Mouse (Mus musculus) hindbrain, embryonic 11.5 days (tissue): Measurements from ENCODE around the gene Hs3st6. TPM values are rescaled to one million over a fixed set of nuclear protein-coding genes. Genes with fewer than 3 reads are reported as not detected.

ENCODE experiments used
- ATAC-seq: fragments of 200-750 bp; cut with Nextera tagmentation; 2 replicates; pipeline ENCODE4 v1.8.0; 2017; ENCODE audit warnings: mild to moderate bottlenecking, moderate TSS enrichment, moderate library complexity; ENCODE audit not compliant: low FRiP score
- DNase-seq: peaks from one replicate; pipeline ENCODE4 v3.0.0-alpha.2; 2015; ENCODE audit warnings: low spot score
- H3K27ac ChIP-seq: fragments of 300-500 bp; sonication (generic); 2 replicates; pipeline ENCODE4 v1.5.1; 2014; ENCODE audit warnings: mild to moderate bottlenecking, low read depth, low read length
- H3K27me3 ChIP-seq: fragments of 300-500 bp; sonication (generic); 2 replicates; pipeline ENCODE4 v1.6.1; 2014; ENCODE audit warnings: mild to moderate bottlenecking, low read length, moderate library complexity, mixed read lengths; ENCODE audit not compliant: control insufficient read depth, insufficient read depth
- H3K36me3 ChIP-seq: fragments of 300-500 bp; sonication (generic); 2 replicates; pipeline ENCODE4 v1.6.1; 2014; ENCODE audit warnings: mild to moderate bottlenecking, low read length, moderate library complexity, mixed read lengths; ENCODE audit not compliant: control insufficient read depth, insufficient read depth
- H3K4me1 ChIP-seq: fragments of 300-500 bp; sonication (generic); replicated peaks from 2 replicates; pipeline ENCODE4 v1.6.1; 2014; ENCODE audit warnings: low read length, mixed read lengths; ENCODE audit not compliant: control insufficient read depth, insufficient read depth
- H3K4me2 ChIP-seq: fragments of 300-500 bp; sonication (generic); replicated peaks from 2 replicates; pipeline ENCODE4 v1.6.1; 2014; ENCODE audit warnings: mild to moderate bottlenecking, low read depth, low read length
- H3K4me3 ChIP-seq: fragments of 300-500 bp; sonication (generic); 2 replicates; pipeline ENCODE4 v1.5.1; 2014; ENCODE audit warnings: low read depth, low read length
- H3K9ac ChIP-seq: fragments of 300-500 bp; sonication (generic); 2 replicates; pipeline ENCODE4 v1.6.1; 2014; ENCODE audit warnings: low read depth, low read length
- H3K9me3 ChIP-seq: fragments of 300-500 bp; sonication (generic); 2 replicates; pipeline ENCODE4 v1.6.1; 2016; ENCODE audit warnings: low read length; ENCODE audit not compliant: control insufficient read depth
- WGBS: fragments of 180-500 bp; shearing (Covaris S2); extraction: QIAGEN DNeasy Blood & Tissue Kit; methylation state at CpG from one replicate; pipeline ENCODE4 v1.1.7; 2014; 5-methylcytosine and 5-hydroxymethylcytosine counted together
- polyA plus RNA-seq: library from polyadenylated mRNA; unstranded; fragments of >200 nt; fragmentation: Nextera tagmentation; extraction: Ambion mirVana; gene quantifications from 2 replicates; pipeline ENCODE4 v1.2.1, GENCODE M21; 2014

Hs3st6 gene
- polyA plus RNA-seq, 1 experiment from 2014 or later = 1.5 TPM

GRCm38 (mm10) chr17:24745526-24746497 is 7.0 kb upstream of the Hs3st6 start:
- Histone ChIP-seq H3K4me2 (no peak overlapping the region), H3K9ac (no peak overlapping the region), H3K4me3 (no peak overlapping the region), H3K9me3 (no peaks in the 10 kb centered on the region), H3K27me3 (peaks cover 12% of the 10 kb centered on the region), H3K27ac (no peak overlapping the region), H3K36me3 (no peaks in the 10 kb centered on the region), H3K4me1 (no peaks in the 10 kb centered on the region)
- DNase-seq (peak; percentile 90), ATAC-seq (peak; percentile 45; the same call in 1 of the 2 replicates)
- 21% methylated on average over 7 of the region's 7 CpGs for WGBS

- Histone ChIP-seq H3K4me2 (no peak overlapping the region), H3K36me3 (no peaks in the 10 kb centered on the region), H3K27me3 (peaks cover 23% of the 10 kb centered on the region), H3K9me3 (no peaks in the 10 kb centered on the region), H3K4me3 (no peak overlapping the region), H3K4me1 (no peaks in the 10 kb centered on the region), H3K9ac (no peak overlapping the region), H3K27ac (no peak overlapping the region)
- DNase-seq = no peak
- 49% methylated on average over 4 of the region's 4 CpGs for whole genome bisulfite sequencing
- no peak for ATAC-seq
Observed at GRCm38 (mm10) chr17:24746986-24747385, 5.8 kb upstream of the Hs3st6 start.

- no peak for DNase-seq
- no peak overlapping the region for H3K9ac ChIP-seq
- no peaks in the 10 kb centered on the region for H3K36me3 ChIP-seq
- no peak overlapping the region for H3K4me3 ChIP-seq
- no peak overlapping the region for H3K27ac ChIP-seq
- peaks cover 54% of the 10 kb centered on the region for H3K27me3 ChIP-seq
- WGBS = 23% methylated on average over 4 of the region's 4 CpGs
- H3K9me3 ChIP-seq = no peaks in the 10 kb centered on the region
- no peak for ATAC-seq
- no peak overlapping the region for H3K4me2 ChIP-seq
- peaks cover 9% of the 10 kb centered on the region for H3K4me1 ChIP-seq
Observed at GRCm38 (mm10) chr17:24751528-24751927, 1.3 kb upstream of the Hs3st6 start.

- Histone ChIP-seq H3K4me2 (no peak overlapping the region), H3K9me3 (no peaks in the 10 kb centered on the region), H3K27me3 (peaks cover 27% of the 10 kb centered on the region), H3K4me1 (peaks cover 6% of the 10 kb centered on the region), H3K9ac (no peak overlapping the region), H3K27ac (no peak overlapping the region), H3K36me3 (no peaks in the 10 kb centered on the region), H3K4me3 (no peak overlapping the region)
- WGBS = 81% methylated on average over 1 of the region's 1 CpGs
- ATAC-seq (no peak), DNase-seq (no peak)
Observed at GRCm38 (mm10) chr17:24757394-24757793, 4.6 kb downstream of the Hs3st6 start.

GRCm38 (mm10) chr17:24761121-24761520 is 8.3 kb downstream of the Hs3st6 start:
- Histone ChIP-seq H3K9ac (no peak overlapping the region), H3K36me3 (no peaks in the 10 kb centered on the region), H3K4me3 (no peak overlapping the region), H3K9me3 (no peaks in the 10 kb centered on the region), H3K4me1 (no peaks in the 10 kb centered on the region), H3K4me2 (no peak overlapping the region), H3K27ac (no peak overlapping the region), H3K27me3 (no peaks in the 10 kb centered on the region; the same call in 1 of the 2 replicates)
- ATAC-seq = no peak
- 51% methylated on average over 5 of the region's 5 CpGs for WGBS
- no peak for DNase-seq

GRCm38 (mm10) chr17:24765016-24765905 is 12.5 kb downstream of the Hs3st6 start:
- Histone ChIP-seq H3K27me3 (no peaks in the 10 kb centered on the region), H3K9ac (no peak overlapping the region), H3K27ac (0 out of 2 replicates have a peak overlapping the region, but pooled peaks have one; percentile 13), H3K4me1 (no peaks in the 10 kb centered on the region), H3K4me3 (no peak overlapping the region), H3K4me2 (no peak overlapping the region), H3K9me3 (no peaks in the 10 kb centered on the region), H3K36me3 (no peaks in the 10 kb centered on the region)
- DNase-seq (no peak), ATAC-seq (no peak)
- 55% methylated on average over 21 of the region's 22 CpGs for WGBS

GRCm38 (mm10) chr17:24766266-24766875 is 13.6 kb downstream of the Hs3st6 start:
- H3K36me3 ChIP-seq = no peaks in the 10 kb centered on the region
- DNase-seq (no peak), ATAC-seq (no peak)
- 31% methylated on average over 12 of the region's 12 CpGs for WGBS
- no peak overlapping the region for H3K4me3 ChIP-seq
- no peaks in the 10 kb centered on the region for H3K4me1 ChIP-seq
- no peaks in the 10 kb centered on the region for H3K27me3 ChIP-seq
- H3K9me3 ChIP-seq = no peaks in the 10 kb centered on the region
- no peak overlapping the region for H3K4me2 ChIP-seq
- H3K9ac ChIP-seq = no peak overlapping the region
- no peak overlapping the region for H3K27ac ChIP-seq

GRCm38 (mm10) chr17:24769146-24769545 is 16.4 kb downstream of the Hs3st6 start:
- Histone ChIP-seq H3K27ac (no peak overlapping the region), H3K4me2 (no peak overlapping the region), H3K27me3 (no peaks in the 10 kb centered on the region), H3K36me3 (no peaks in the 10 kb centered on the region), H3K4me3 (no peak overlapping the region), H3K4me1 (no peaks in the 10 kb centered on the region), H3K9ac (no peak overlapping the region), H3K9me3 (no peaks in the 10 kb centered on the region)
- 45% methylated on average over 3 of the region's 3 CpGs for WGBS
- no peak for DNase-seq
- no peak for ATAC-seq
